Mouse (Mus musculus) hematopoietic stem cell, adult 5-6 weeks (primary cell): ENCODE measurements around the gene Odaph. TPM values are rescaled to one million over a fixed set of nuclear protein-coding genes. Genes with fewer than 3 reads are reported as not detected.
A peak's percentile ranks its signal among the peaks of the same experiment; 100 is the strongest.

Source experiments
- ATAC-seq, 2 experiments: fragments of 125-278 bp in 1 of 2; replicated peaks in 1 of 2; 2 replicates each; pipeline ENCODE4 v1.8.0; 2016 to 2017; ENCODE audit warnings: inconsistent platforms in 2 of 2, mild to moderate bottlenecking in 2 of 2, moderate number of reproducible peaks in 2 of 2, low read depth in 1 of 2, moderate TSS enrichment in 1 of 2; ENCODE audit not compliant: low FRiP score in 2 of 2, poor library complexity in 2 of 2, severe bottlenecking in 2 of 2, insufficient read depth in 1 of 2, low TSS enrichment in 1 of 2
- total RNA-seq: library from RNA; stranded (forward); fragments of 172-1452, 232-1000 nt; gene quantifications from 2 replicates; pipeline ENCODE4 v1.2.3, GENCODE M21; 2017

Gene Odaph
- total RNA-seq, 1 experiment from 2014 or later: not detected

DNA sequence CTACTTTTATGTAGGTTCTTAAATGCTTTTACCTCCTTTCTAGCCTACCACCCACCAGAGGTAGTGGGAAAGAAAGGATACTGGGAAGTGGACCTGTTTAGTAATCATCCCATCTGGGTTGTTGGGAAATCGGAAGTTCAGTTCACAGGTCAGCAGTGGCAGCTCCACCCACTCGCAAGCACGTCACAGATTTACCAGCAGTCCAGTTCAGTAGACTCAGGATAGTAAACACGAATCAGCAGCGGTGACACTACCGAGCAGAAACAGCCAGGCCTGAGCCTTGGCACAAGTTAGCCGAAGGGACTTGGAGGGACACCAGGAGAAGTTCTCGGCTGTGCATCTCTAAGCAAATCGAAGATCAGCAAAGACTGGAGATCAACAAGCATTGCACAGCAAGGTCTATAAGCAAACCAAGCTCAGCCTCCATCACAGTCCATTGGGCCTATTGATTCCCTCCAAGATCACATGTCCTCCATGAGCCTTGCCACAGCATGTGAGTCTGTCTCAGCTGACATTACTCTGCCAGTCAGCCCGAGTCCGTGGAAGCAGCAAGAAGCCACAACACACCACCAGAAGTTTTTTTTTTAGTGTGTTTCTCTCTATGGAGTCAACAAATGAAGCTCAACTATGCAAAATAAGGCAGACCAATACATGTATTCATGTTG, 6.0 kb upstream of the Odaph start:
- ATAC-seq: no peak

DNA sequence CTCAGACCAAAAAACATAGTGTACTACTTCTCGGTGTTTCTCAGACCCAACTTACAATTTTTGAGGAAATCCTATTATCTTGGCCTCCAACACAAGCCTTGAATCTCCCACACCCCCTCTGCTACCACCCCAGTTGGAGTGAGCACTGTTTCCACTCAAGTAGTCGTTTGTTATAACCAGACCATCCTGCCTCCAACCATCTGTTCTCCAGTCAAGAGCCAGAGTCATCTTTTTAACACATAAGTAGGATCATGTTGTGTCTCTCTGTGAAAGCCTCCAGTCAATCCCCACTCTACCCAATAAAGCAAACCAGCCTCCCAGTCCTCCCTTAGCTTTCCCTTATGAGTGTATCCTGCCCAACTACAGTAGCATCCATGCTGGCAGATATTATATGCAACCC, 3.8 kb upstream of the Odaph start:
- ATAC-seq: no peak

DNA sequence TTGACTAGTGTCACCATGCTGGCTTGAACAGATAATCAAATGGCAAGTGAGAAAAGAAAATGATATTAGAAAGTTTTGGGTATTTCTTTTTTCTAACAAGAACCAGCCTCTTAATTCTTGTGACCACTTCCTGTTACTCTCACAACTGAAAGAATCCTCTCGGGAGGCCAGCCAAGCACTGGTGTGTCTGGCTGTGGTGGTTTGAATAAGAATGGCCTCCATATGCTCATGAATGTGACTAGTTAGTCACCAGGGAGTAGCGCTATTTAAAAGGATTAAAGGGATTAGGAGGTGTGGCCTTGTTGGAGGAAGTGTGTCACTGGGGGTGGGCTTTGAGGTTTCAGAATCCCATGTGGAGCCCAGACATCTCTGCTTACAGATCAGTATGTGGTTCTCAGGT, 1.6 kb upstream of the Odaph start:
- no peak for ATAC-seq

DNA sequence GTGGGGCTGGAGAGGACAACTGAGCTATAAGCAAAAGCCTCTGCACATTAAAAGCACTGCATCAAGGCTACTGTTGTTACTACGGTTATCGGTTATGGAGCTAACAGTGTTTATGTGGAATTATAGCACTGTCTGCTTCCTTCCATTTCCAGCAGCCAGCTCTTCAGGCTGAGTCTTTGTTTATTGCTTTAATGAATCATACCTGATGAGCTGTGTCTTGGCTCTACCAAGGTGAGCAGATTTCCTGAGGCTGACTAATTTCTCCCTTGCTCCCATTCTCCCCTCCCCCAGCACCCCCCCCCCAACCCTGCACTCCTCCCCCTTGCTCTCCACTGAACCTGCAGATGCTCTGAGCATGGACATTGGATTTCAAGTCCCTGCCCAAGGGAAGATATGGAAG, 524 bp downstream of the Odaph start:
- no peak for ATAC-seq

DNA sequence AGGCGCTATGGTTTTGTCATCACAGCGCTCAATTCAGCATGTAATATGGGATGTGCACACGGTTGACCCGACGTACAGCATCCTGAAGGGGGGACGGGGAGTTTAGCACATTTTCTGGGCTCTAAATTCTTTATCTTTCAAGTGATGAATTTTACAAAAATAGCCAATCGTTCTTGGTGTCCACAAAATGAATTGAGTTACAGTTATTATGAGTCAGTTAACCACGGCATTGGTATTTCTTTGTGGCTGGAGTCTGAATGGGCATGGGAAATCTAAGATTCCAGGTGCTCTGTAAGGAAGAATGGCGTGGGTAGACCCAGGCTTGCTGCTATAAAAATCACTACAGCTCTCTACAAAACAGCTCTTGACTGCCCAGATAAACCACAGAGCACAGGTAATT, 2.0 kb downstream of the Odaph start:
- no peak for ATAC-seq

DNA sequence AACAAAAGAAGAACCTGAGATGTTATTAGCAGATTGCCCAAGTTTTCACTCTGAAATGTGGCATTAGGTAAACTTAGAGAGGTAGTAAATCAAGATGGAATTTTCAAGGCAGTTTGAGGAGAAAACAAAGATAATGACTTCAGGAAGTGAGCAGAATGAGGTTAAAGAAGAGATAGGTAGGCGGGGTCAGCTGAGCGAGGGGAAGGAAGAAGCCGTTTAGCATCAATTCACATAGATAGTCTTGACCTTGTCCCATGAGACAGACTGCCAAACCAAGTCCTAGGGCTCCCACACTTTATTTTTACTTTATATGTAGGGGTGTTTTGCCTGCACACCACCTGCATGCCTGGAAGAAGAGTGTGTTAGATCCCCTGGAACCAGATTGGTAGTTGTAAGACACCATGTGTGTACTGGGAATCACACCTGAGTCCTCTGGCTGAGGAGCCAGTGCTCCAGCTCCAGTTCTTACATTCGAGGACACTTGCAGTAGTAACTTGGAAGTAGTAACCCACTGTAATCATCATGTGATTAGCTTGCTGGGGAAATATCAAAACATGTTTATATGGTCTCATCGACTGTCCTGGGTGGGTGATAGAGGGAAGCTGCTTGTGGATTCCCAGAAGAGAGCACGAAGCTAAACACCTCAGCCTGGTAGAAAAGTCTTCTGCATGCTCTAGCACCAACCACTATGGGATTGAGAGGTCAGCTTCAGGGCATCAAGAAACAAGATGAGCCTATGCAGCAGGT, 4.1 kb downstream of the Odaph start:
- no peak for ATAC-seq

DNA sequence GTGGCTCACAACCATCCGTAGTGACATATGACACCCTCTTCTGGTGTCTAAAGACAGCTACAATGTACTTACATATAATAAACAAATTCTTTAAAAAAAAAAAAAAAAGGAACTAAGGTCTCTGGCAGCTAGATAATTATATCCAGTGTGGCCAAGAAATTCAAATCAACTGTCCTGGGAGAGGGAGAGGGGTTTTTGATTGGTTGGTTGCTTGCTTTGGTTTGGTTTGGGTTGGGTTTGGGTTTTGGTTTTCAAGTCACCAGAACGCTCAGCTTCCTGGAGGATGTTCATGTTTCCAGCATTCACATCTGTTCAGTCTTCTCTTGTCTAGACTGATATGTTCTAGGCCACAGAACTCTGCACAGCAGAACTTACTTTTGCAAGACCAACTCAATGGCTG, 5.8 kb downstream of the Odaph start:
- ATAC-seq: no peak

DNA sequence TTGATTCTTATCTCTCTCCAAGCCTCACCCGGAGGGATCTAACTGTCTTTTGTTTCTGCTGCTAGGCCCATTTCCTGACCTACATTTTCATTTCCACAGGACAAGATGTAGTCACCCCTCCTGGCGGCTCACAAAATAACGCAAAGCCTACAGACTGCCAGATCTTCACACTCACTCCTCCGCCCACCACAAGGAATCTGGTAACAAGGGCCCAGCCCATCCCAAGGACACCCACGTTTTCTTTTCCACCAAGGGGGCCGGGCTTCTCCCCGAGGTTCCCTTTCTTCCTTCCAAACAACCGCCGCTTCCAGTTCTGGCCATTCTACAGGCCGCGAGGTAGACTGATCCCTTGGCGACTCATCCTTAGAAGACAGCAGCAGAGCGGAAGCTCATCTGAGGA, 7.3 kb downstream of the Odaph start:
- ATAC-seq: no peak

DNA sequence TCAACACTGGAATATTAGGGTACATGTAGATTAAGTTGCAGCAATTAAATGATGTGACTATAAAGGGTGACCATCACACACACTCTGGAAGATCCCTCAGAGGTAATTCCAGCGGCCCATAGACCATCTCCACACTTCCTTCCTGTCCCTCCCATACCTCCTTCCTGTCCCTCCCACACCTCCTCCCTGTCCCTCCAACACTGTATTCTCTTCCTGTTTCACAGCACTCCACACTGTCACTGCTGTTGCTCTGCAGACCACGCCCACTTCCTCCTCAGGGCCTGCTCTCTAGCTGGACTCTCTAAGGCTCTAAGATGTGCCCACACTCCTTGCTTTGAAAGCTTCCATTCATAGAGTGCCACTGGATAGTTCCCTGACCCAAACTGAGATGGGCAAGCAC, 13.5 kb downstream of the Odaph start:
- ATAC-seq: peak; percentile 83 to 92

DNA sequence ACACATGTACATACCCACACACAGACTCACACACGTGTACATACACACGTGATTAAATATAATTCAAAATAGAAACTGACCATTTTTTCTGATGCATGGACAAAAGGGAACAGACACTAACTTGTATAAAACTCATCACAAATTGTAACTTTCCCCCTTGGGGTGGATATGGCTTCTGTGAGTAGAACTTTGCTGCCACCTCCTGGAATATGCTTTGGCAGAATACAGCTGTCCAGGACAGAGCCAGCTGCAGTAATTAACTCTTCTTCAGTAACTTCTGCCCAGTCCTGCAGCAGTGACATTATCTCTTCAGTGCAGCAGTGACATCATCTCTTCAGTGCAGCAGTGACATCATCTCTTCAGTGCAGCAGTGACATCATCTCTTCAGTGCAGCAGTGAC, 15.7 kb downstream of the Odaph start:
- peak; percentile 62 to 65 for ATAC-seq

DNA sequence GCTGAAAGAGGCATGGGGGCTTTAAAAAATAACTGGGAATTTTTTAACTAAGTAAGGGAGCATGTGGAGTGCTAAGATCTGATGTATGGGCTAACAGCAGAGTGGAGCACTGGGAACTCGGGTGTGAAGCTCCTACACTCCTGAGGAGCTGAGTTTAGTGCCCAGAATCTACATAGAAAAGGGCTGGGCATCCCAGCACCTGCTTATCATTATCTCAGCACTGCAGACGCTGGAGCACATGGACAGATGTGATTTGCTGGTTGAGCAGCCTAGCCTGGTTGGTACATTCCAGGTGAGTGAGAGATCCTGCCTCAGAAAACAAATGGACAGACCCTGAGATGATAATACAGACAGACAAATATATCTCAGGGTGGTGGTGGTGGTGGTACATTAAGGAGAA, 22.6 kb downstream of the Odaph start:
- ATAC-seq: no peak

DNA sequence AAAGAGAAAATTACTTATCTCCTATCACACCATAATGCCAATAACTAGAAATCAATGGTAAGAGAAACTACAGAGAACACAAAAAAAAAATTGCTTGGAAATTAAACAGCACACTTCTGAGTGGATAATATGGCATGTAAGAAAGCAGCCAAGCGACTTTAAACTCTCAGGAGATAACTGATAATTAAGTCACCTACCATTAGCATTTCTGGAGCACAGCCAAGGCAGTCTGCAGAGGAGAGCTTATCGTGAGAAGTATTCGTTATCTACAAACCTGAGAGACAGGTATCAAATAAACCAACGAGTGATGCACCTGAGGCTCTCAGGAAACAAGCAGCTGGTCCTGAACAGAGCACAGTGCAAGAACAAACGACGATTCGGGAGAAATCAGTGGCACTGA, 24.5 kb downstream of the Odaph start:
- no peak for ATAC-seq

DNA sequence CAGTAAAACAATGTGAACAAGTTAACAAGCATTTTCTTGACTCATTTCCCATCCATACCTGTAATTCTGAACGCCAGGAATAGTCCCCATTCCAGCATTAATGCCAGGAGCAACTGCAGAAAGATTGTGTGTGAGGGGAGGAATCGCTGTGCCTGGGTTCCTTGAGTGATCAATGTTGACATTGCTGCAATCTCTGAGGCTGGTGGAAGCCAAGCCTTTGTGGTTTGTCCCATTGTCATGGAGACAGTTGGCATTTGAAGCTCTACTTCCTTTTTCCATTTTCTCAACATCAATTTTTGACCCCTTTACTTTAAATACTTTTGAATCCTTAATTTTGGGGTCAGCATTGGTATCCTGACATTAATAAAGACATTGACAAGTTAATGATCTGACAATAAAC, 32.7 kb downstream of the Odaph start:
- ATAC-seq: no peak

DNA sequence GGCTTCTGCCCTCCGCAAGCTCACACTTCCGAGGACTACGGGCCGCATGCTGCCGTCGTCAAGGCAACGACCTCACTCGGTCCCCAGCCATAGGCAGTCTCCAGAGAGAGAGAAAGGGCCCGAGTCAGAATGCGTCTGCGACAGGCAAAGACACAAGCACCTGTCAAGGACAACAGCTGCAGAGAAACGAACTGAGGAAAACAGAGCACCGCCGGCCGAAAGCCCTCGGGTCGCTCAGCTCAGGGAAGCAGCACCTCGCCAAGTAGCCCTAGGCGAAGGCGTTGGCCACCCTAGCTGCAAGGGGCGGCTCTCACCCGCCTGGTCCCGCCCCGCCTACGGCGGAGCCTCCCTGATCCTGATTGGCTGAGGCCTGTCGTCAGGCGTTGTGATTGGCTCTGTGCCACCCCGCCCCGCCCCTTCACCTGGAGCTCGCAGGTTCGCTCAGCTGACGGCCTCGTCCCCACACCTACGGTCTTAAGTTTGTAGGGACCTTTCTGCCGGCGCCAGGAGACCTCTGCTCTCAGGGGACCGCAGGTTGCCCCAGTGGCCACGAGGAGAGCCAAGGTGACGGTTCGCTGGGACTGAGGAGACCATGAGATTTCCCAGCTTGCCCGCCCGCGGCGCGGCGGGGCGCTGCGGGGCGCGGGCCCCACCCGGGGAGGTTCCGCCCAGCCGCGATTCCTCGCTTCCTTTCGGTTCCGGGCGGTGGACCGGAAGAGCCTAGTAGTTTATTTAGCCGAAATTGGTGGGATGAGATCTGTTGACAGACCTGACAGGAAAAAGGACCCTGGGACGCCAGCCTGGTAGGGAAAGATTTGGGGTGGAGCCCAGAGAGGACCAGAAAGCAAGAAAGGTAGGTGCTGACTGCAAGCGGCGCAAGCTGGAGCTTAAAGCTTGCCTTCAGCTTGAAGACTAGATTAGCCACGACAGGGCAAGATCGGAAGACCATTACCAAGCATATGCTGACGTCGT, 55.4 kb downstream of the Odaph start:
- peak; percentile 98 to 99 for ATAC-seq

DNA sequence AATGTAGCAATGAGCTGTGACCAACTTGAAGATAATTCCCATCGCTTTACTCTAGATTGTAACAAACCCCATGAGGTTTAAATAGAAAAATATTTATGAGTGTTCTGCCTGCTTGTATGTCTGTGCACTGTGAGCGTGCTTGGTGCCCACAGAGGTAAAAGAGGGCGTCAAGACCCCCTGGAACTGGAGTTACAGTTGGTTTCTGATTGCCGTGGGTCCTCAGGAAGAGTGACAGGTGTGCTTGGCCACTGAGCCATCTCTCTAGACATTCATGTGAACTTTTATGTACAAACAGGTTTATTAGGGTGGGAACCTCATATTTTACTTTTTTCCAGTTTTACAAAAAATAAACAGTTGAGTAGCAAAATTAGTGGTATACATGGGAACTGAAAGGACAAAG, 56.5 kb downstream of the Odaph start, which contains the start of gene Cdkl2:
Gene Cdkl2, minus strand, starts transcription at position 101 of the 400 bp plus-strand sequence.
- no peak for ATAC-seq
